Mouse (Mus musculus) liver (tissue): ENCODE results near the gene Ryr1.
"Not testable (repeated sequence)": the region's sequence is repeated elsewhere in the genome, so short reads cannot be mapped to it uniquely, and the experiment has no call there.

ENCODE experiments used
- DNase-seq: peaks from one replicate; pipeline ENCODE4 v3.0.0-alpha.2; 2020; ENCODE audit warnings: mixed read lengths

Gene Ryr1

GRCm38 (mm10) chr7:29144006-29144405 lies 19.0 kb upstream of the Ryr1 start:
- peak; percentile 30 for DNase-seq

- no peak for DNase-seq
Observed at GRCm38 (mm10) chr7:29141416-29141815, 16.4 kb upstream of the Ryr1 start.

GRCm38 (mm10) chr7:29139237-29139636 lies 14.3 kb upstream of the Ryr1 start:
- DNase-seq, result not testable (repeated sequence)

- no peak for DNase-seq
Observed at GRCm38 (mm10) chr7:29137429-29137828, 12.4 kb upstream of the Ryr1 start.

GRCm38 (mm10) chr7:29134693-29135386 lies 9.9 kb upstream of the Ryr1 start, which contains the start of gene Rasgrp4:
Gene Rasgrp4, plus strand, starts transcription at chr7:29134851.
- peak; percentile 59 for DNase-seq

- no peak for DNase-seq
Observed at GRCm38 (mm10) chr7:29134230-29134629, 9.3 kb upstream of the Ryr1 start.

- DNase-seq, result no peak
Observed at GRCm38 (mm10) chr7:29128725-29129124, 3.7 kb upstream of the Ryr1 start.

- DNase-seq, result peak; percentile 62
Observed at GRCm38 (mm10) chr7:29126173-29126915, 1.4 kb upstream of the Ryr1 start.

GRCm38 (mm10) chr7:29123531-29124358 lies 1.2 kb downstream of the Ryr1 start:
- no peak for DNase-seq

GRCm38 (mm10) chr7:29122821-29123220 lies 2.2 kb downstream of the Ryr1 start:
- DNase-seq, result no peak

- no peak for DNase-seq
Observed at GRCm38 (mm10) chr7:29119526-29119925, 5.5 kb downstream of the Ryr1 start.

GRCm38 (mm10) chr7:29118142-29118851 lies 6.7 kb downstream of the Ryr1 start:
- DNase-seq, result no peak

GRCm38 (mm10) chr7:29108992-29109955 lies 15.7 kb downstream of the Ryr1 start:
- no peak for DNase-seq

- DNase-seq, result no peak
Observed at GRCm38 (mm10) chr7:29101286-29102017, 23.5 kb downstream of the Ryr1 start.

GRCm38 (mm10) chr7:29097131-29097530 lies 27.8 kb downstream of the Ryr1 start:
- no peak for DNase-seq

- DNase-seq, result no peak
Observed at GRCm38 (mm10) chr7:29088817-29089216, 36.2 kb downstream of the Ryr1 start.

- DNase-seq, result no peak
Observed at GRCm38 (mm10) chr7:29086902-29087301, 38.1 kb downstream of the Ryr1 start.

GRCm38 (mm10) chr7:29085981-29086380 lies 39.0 kb downstream of the Ryr1 start:
- no peak for DNase-seq

GRCm38 (mm10) chr7:29084411-29084810 lies 40.6 kb downstream of the Ryr1 start:
- no peak for DNase-seq

- no peak for DNase-seq
Observed at GRCm38 (mm10) chr7:29079419-29079950, 45.5 kb downstream of the Ryr1 start.
